Mouse (Mus musculus): ENCODE measurements around the gene Bid. TPM values are rescaled to one million over a fixed set of nuclear protein-coding genes. Genes with fewer than 3 reads are reported as not detected.
A peak's percentile ranks its signal among the peaks of the same experiment; 100 is the strongest.

Bid gene
- polyA plus RNA-seq, 1 experiment = 10.7 TPM

- 59% methylated on average over 14 of the region's 14 CpGs for whole genome bisulfite sequencing
- no peak for TF ChIP-seq CTCF (IDR thresholded peaks at IDR 0.05; ENCODE audit: extremely low read depth, insufficient read length, insufficient replicate concordance, low read depth, low read length)
- no peak for TF ChIP-seq POLR2A (IDR thresholded peaks at IDR 0.05; ENCODE audit: low read depth, low read length)
- Histone ChIP-seq H3K4me3 (ENCODE audit: low read depth, low read length) (no peak overlapping the region), H3K4me1 (ENCODE audit: control insufficient read depth, insufficient read depth, insufficient read length, low read length) (peaks cover 12% of the 10 kb centered on the region), H3K27me3 (ENCODE audit: control insufficient read depth, insufficient read depth, low read length) (no peaks in the 10 kb centered on the region), H3K27ac (ENCODE audit: insufficient read depth, low read depth, low read length) (no peak overlapping the region), H3K36me3 (ENCODE audit: control insufficient read depth, insufficient read depth, low read length) (peaks cover 3% of the 10 kb centered on the region)
Measured at GRCm38 (mm10) chr6:120901776-120902645, 14.6 kb downstream of the Bid start.

GRCm38 (mm10) chr6:120898188-120898833 lies 18.3 kb downstream of the Bid start:
- Histone ChIP-seq H3K4me3 (ENCODE audit: low read depth, low read length) (no peak overlapping the region), H3K4me1 (ENCODE audit: control insufficient read depth, insufficient read depth, insufficient read length, low read length) (peaks cover 9% of the 10 kb centered on the region; the same call in 1 of the 2 replicates), H3K36me3 (ENCODE audit: control insufficient read depth, insufficient read depth, low read length) (peaks cover 26% of the 10 kb centered on the region), H3K27me3 (ENCODE audit: control insufficient read depth, insufficient read depth, low read length) (no peaks in the 10 kb centered on the region), H3K27ac (ENCODE audit: insufficient read depth, low read depth, low read length) (no peak overlapping the region)
- TF ChIP-seq POLR2A (IDR thresholded peaks at IDR 0.05; ENCODE audit: low read depth, low read length) (no peak), CTCF (IDR thresholded peaks at IDR 0.05; ENCODE audit: extremely low read depth, insufficient read length, insufficient replicate concordance, low read depth, low read length) (peak; percentile 82; the same call in 1 of the 2 replicates)
- WGBS = 69% methylated on average over 6 of the region's 6 CpGs

DNA sequence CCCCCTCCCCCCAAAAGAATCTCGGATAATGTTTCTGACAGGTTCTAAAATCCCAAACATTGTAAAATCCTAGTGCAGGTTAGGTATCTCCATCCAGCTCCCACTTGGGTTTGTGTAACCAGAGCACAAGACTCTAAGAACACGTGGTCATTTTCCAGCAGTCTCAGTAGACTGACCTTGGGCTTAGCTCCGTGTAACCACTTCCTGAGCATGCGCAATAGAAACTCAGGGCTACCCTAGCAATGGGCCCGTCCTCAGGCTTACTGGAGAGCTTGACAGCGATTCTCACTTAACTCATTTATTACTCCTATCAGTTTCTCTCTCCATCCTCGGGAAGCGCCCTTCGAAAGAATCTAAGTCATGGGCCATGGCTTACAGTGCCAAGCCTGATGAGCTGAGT lies 22.1 kb downstream of the Bid start:
- TF ChIP-seq CTCF (IDR thresholded peaks at IDR 0.05; ENCODE audit: extremely low read depth, insufficient read length, insufficient replicate concordance, low read depth, low read length) (no peak), POLR2A (IDR thresholded peaks at IDR 0.05; ENCODE audit: low read depth, low read length) (no peak)
- peaks cover 41% of the 10 kb centered on the region for H3K36me3 ChIP-seq (ENCODE audit: control insufficient read depth, insufficient read depth, low read length)
- 81% methylated on average over 9 of the region's 9 CpGs for WGBS
- no peak overlapping the region for H3K27ac ChIP-seq (ENCODE audit: insufficient read depth, low read depth, low read length)
- no peaks in the 10 kb centered on the region for H3K27me3 ChIP-seq (ENCODE audit: control insufficient read depth, insufficient read depth, low read length)
- no peak overlapping the region for H3K4me3 ChIP-seq (ENCODE audit: low read depth, low read length)
- no peaks in the 10 kb centered on the region for H3K4me1 ChIP-seq (ENCODE audit: control insufficient read depth, insufficient read depth, insufficient read length, low read length)

DNA sequence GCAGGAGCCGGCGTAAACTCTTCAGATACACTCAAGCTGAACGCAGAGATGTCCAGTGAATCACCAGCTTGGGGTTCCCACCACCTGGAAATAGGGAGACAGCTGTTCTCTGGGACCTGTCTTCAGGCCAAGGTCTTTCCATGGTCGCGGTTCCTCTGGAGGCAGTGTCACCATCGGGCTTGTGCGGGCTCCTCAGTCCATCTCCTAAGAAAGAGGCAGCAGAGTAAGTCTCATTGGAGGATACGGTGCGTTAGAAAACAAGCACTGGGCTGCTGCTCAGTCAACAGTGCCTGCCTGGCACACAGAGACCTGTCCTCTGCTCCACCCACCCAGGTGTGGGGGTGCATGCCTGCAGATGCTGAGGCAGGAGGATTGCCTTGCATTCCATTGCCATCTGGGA lies 22.6 kb downstream of the Bid start:
- Histone ChIP-seq H3K27me3 (ENCODE audit: control insufficient read depth, insufficient read depth, low read length) (no peaks in the 10 kb centered on the region), H3K4me1 (ENCODE audit: control insufficient read depth, insufficient read depth, insufficient read length, low read length) (no peaks in the 10 kb centered on the region), H3K27ac (ENCODE audit: insufficient read depth, low read depth, low read length) (no peak overlapping the region), H3K36me3 (ENCODE audit: control insufficient read depth, insufficient read depth, low read length) (peaks cover 45% of the 10 kb centered on the region), H3K4me3 (ENCODE audit: low read depth, low read length) (no peak overlapping the region)
- no peak for TF ChIP-seq POLR2A (IDR thresholded peaks at IDR 0.05; ENCODE audit: low read depth, low read length)
- no peak for TF ChIP-seq CTCF (IDR thresholded peaks at IDR 0.05; ENCODE audit: extremely low read depth, insufficient read length, insufficient replicate concordance, low read depth, low read length)
- WGBS = 94% methylated on average over 9 of the region's 9 CpGs

- TF ChIP-seq CTCF (IDR thresholded peaks at IDR 0.05; ENCODE audit: extremely low read depth, insufficient read length, insufficient replicate concordance, low read depth, low read length) (no peak), POLR2A (IDR thresholded peaks at IDR 0.05; ENCODE audit: low read depth, low read length) (no peak)
- Histone ChIP-seq H3K27me3 (ENCODE audit: control insufficient read depth, insufficient read depth, low read length) (no peaks in the 10 kb centered on the region), H3K27ac (ENCODE audit: insufficient read depth, low read depth, low read length) (no peak overlapping the region), H3K4me3 (ENCODE audit: low read depth, low read length) (no peak overlapping the region), H3K36me3 (ENCODE audit: control insufficient read depth, insufficient read depth, low read length) (peaks cover 39% of the 10 kb centered on the region), H3K4me1 (ENCODE audit: control insufficient read depth, insufficient read depth, insufficient read length, low read length) (no peaks in the 10 kb centered on the region)
- 91% methylated on average over 17 of the region's 17 CpGs for WGBS
Measured at GRCm38 (mm10) chr6:120886696-120887095, 30.0 kb downstream of the Bid start.

DNA sequence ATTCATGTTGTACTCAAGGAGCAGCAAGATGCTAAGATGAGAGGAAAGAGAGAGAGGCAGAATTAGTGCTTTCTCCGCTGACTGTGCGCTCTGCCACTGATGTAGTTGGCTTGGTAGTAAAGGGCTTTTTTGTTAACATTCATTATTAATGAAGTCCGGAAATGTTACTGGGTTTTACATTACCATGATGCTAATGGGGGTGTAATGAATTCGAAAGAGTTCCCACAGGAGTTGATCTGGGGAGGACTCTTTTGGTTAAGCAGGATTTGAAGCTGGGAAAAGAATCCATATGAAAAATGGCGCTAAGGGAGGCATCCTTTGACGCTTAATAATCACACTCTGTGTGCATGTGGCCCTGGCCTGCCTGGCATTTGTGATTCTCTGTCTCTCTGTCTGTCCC lies 32.2 kb downstream of the Bid start:
- no peak for TF ChIP-seq POLR2A (IDR thresholded peaks at IDR 0.05; ENCODE audit: low read depth, low read length)
- TF ChIP-seq CTCF (IDR thresholded peaks at IDR 0.05; ENCODE audit: extremely low read depth, insufficient read length, insufficient replicate concordance, low read depth, low read length) = no peak
- 97% methylated on average over 6 of the region's 6 CpGs for WGBS

DNA sequence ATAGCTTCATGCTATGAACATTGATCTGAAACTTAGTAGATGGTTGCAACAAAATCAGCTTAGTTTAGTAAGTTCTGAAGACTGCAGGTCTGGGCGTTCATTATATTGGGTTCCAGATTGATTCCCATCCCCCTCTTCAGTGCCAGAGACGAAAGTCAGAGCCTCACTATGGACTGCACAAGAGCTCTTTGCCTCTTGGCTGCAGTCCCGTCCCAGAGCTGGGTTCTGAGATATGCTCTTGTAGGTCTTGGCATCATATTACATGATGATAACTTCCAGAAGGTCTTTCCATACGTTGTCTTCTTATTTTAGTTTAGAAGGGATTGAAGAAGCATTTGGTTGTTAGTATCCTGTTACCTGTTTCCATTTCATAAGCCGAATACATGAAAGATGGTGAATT lies 37.6 kb downstream of the Bid start:
- Histone ChIP-seq H3K27ac (ENCODE audit: insufficient read depth, low read depth, low read length) (no peak overlapping the region), H3K4me1 (ENCODE audit: control insufficient read depth, insufficient read depth, insufficient read length, low read length) (no peaks in the 10 kb centered on the region), H3K4me3 (ENCODE audit: low read depth, low read length) (no peak overlapping the region), H3K36me3 (ENCODE audit: control insufficient read depth, insufficient read depth, low read length) (peaks cover 31% of the 10 kb centered on the region), H3K27me3 (ENCODE audit: control insufficient read depth, insufficient read depth, low read length) (no peaks in the 10 kb centered on the region)
- TF ChIP-seq CTCF (IDR thresholded peaks at IDR 0.05; ENCODE audit: extremely low read depth, insufficient read length, insufficient replicate concordance, low read depth, low read length) (no peak), POLR2A (IDR thresholded peaks at IDR 0.05; ENCODE audit: low read depth, low read length) (no peak)
- WGBS = 85% methylated on average over 5 of the region's 5 CpGs

More for the DNA sequence above, 32.2 kb downstream of the Bid start:
- Histone ChIP-seq H3K27ac (ENCODE audit: insufficient read depth, low read depth, low read length) (no peak overlapping the region), H3K36me3 (ENCODE audit: control insufficient read depth, insufficient read depth, low read length) (peaks cover 40% of the 10 kb centered on the region), H3K27me3 (ENCODE audit: control insufficient read depth, insufficient read depth, low read length) (no peaks in the 10 kb centered on the region), H3K4me1 (ENCODE audit: control insufficient read depth, insufficient read depth, insufficient read length, low read length) (no peaks in the 10 kb centered on the region), H3K4me3 (ENCODE audit: low read depth, low read length) (no peak overlapping the region)
